Mouse (Mus musculus) spleen, adult 12 weeks (tissue): Measurements from ENCODE around the gene Ripor2.

Source experiments
- DNase-seq: peaks from one replicate; pipeline ENCODE4 v3.0.0; 2022; ENCODE audit warnings: low spot score

Gene Ripor2

DNA sequence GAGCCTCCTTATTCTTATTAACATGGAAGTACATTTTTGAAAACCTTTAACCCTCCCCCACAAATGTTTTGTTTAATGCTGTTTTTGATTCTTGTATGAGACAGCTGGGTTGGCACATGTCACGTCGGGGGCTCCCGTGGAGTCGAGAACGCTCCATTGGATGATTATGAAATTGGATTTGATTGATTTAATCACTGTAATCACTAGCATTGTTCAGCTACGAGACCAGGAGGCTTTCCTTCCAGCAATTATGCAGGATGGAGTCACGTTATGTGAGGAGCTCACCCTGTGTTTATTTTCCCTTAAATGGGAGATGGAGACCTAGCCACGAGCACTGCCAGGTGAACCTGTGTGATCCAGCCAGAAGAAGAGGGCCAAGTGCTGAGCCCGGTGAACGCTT lies at the start of gene Ripor2:
Gene Ripor2, plus strand, starts transcription at position 357 of the 400 bp plus-strand sequence.
- no peak for DNase-seq

DNA sequence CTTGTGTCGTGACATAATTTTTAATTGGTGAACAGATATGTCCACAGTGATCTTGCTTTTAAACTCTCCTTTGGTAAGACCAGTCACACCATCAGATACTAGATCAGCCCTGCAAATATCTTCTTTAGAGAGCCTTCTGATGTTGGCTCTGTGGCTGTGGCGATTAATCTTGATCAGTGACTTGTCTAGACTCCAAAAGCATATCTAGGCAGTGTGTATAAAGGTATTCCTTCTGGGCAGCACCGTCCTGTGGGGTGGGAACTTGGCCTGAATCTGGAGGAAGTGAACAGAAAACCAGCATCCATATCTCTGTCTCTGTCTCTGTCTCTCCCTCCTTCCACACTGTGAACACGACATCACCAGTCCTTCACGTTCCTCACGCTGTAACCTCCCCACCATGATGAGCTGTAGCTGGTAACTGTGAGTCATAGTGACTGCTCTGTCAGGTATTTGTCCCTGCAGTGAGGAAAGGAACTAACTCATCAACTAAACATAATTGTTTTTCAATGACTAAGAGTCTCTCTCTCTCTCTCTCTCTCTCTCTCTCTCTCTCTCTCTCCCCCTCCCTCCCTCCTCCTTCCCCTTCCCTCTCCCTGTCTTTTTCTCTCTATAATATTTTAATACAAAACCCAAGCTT lies 45.3 kb upstream of the Ripor2 start:
- DNase-seq: no peak

DNA sequence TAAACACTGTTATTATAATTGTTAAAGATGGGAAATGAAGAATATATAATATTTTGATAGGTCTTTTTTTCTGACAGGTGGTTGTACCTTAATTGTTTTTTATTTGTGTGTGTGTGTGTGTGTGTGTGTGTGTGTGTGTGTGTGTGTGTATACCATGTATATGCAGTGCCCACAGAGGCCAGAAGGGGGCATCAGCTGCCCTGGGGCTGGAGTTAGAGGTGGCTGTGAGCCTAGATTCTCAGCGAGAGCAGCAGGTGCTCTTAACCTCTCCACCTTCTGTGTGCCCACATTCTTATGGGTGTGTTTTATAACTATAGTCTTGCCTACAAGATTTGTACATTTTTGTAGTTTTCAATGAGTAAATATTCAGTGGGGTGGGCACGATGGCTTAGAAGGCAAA lies 44.0 kb upstream of the Ripor2 start:
- DNase-seq: no peak

DNA sequence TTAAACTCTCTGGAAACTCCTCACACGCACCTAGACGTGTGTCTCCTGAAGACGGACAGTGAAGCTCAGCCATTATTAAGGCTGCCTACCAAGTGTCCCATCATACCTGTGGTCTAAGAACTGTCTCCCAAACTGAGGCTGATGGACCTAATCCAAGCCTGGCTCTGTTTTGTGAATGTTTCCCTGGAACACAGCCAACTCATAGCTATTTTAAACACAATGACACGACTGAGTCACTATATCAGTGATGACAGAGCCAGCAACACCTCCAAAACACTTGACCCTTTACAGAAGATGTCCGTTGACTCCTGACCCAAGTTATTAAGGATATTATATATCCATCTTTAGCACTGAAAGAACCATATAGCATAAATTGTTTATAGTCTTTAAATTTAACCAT lies 43.0 kb upstream of the Ripor2 start:
- no peak for DNase-seq

DNA sequence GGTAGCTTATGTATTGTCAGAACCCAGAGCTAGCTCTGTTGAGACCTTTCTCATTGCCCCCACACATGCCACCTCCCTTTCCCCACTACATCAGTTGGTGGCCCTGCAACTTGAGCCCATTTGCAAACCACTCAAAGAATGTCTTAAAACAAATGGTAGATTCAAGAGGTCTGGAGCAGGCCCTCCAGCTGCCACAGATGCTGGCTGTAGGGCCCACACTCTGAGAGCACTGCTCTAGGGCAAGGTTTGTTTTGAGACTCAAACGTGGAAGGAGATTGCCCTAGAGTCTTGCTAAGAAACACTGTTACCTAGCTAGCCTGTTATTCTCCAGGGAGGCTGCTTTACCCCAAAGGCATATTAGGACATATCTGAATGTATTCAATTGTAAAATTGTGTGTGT lies 36.3 kb upstream of the Ripor2 start:
- DNase-seq: no peak

DNA sequence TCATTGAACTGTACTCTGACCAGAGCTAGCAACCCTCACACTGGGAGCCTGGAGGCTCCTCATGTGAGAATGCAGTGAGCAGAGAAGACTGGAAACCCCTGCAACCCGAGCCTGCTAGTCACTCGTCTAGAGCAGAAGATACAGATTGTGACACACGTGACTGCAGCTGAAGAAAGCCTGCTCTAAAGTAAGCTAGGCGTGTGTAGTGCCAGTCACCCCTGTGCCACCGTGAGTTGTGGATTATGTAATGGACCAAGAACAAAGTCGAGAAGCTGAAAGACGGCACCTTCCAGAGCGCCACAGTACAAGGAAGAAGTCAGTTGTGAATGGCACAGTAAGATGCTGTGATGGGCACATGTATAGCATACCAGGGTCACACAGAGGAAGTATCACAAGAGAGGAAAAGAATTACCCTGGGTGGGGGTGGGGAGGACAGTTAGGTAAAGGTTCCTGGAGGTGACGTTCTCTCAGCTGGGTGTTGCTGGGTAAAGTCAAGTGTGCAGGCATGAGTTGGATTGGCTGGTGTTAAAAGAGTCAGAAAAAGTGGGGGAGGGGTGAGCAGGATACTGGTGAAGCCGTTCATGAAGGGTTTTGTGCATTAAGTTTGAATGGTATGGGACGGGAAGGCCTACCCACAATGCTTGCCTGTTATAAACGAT lies 35.1 kb upstream of the Ripor2 start:
- no peak for DNase-seq

DNA sequence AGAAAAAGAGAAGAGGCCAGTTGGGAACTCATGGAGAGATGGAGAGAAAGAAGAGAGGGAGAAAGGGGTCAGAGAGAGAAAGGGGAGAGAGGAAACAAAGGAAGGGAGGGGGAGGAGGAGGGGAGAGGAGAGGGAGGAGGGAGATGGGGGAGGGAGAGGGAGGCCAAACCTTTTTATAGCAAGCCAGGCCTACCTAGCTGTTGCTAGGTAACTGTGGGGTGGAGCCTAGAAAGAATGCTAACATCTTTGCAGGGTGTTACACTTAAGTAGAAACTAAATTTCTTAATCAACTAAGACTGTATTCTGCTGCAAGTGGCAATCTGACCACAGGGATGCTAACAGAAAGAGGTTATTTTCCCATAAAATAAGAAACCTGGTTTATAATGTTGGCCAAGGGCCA lies 33.1 kb upstream of the Ripor2 start:
- DNase-seq: no peak

DNA sequence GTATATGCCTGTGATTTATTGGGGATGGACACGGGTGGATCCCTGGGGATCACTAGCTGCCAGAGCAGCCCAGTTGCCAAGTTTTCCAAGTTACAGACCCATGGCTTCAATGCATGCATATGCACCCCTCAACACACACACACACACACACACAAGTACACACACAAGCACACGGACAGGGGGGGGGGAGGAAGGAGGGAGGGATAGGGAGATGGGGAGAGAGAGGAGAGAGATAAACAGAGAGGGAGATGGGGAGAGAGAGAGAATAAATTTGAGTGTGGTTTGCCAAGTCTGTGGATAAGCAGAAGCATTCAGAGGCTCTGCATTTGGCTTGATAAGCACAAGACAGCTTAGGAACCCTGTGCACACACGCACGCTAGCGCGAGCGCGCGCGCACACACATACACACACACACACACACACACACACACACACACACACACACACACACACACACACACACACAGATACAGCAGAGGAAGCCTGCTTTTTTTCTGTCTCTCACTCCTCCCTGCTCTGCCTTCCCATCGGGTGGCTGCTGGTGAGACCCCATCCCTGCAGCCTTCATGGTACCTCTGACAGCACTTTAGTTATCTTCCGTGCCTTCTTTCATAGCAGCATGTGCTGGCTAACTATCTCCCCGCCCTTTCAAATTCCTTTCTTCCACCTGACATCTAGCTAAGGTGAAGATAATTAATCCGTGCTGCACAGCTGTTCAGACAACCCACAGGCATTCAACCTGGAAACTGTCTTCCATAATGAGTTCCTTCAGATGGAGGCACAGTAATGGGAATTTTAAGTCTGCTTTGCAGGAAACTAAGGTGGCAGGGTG lies 30.7 kb upstream of the Ripor2 start:
- peak; percentile 67 for DNase-seq

DNA sequence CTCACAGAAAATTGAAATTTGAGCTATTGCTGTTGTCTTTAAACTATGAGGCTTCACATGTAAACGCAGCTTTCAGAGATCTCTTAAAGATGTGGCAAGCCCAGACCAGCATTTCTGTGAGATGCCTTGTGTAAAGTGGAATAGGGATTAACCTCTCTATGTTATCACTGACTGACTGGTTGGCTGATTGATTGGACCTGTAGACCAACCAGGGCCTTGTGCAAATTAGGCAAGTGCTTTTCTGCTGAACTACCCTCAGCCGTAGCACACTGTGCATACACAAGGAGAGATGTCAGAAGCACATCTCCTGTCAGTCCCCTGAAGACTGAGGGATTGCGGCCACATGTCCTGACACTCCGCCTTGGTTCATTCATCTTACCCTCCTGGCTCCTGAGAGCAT lies 29.9 kb upstream of the Ripor2 start:
- DNase-seq: no peak

DNA sequence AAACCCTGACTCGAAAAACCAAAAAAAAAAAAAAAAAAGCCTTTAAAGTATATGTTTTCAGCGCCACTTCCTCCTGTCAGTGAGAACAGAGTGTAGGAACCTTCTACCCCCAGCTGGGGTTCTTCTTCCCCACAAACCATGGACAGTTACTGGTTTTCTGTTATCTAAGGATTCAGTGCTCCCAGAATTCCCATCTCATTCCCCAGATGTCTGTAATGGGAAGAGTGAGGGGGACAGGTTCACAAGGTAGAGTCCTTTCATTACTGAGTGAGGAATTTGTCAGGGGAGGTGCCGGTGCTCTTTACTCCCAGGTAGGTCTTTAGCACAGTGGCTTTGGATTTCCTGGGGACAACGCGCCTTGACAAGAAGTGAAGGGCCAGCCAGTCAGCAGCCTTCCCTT lies 20.6 kb upstream of the Ripor2 start:
- DNase-seq: no peak

DNA sequence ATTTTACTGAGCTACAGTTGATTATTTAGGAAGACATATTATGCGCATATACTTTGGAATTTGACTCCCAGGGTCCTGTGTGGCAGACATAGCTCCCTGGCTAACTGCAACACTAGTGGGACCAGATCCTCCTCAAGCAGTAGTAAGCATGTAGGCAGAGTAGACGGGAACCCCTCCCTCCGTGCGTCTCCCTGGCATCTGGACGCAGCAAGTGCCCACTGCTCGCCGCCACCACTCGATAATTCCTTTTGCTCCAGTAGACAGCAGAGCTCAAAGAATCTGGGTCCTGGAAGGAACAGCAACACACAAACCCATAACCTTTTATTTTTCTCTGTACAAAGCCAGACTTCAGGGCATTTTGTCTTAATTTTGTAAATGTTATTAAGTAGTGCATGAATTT lies 17.3 kb upstream of the Ripor2 start:
- DNase-seq: no peak

DNA sequence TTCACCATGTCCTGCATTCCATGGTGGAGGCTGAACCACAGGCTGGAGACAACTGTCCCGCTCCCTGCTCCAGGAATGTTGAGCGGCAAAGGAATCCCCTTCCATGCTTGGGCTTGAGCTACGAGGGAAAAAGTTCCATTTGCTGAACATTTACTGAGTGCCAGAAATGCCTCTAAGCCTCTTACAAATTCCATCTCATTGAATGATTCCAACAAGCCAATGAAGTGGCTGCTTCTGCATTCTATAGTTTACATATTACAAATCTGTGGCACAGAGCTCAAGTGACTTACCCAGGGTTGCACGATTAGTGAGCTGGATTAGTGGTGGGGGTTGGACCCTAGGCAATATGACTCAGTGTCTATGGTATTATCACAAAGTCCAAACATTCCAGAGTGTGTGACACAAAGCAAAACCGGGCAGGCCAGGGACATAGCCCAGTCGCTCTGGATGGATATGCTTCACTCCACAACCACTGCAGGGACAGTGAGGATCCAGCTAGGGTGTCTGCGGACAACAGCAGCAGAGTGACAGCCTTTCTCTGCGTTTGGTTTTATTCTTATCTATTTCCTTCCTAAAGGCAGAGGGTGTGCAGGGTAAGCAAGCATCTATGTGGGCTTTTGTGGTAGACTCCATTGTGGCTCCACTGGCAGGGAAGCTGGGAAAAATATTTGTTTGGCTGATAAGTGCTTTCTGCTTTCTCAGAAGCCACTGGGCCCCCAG lies 16.6 kb upstream of the Ripor2 start:
- no peak for DNase-seq

DNA sequence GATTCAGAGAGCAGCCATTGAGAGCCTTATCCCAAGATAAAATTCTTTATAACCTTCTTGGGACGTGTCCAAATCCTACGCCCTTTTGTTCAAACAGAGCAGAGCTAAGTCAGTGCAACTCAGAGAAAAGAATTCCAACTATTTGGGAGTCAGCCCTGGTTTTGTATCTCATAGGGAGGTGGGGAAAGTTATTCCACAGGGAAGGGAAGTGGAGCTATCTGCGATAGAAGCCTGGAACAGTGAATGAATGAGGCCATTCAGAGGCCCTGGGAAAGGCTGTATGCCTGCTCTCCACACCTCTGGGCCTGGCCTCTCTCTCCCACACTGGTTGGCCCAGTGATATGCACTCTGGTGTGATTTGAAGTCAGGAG lies 16.1 kb upstream of the Ripor2 start:
- no peak for DNase-seq

DNA sequence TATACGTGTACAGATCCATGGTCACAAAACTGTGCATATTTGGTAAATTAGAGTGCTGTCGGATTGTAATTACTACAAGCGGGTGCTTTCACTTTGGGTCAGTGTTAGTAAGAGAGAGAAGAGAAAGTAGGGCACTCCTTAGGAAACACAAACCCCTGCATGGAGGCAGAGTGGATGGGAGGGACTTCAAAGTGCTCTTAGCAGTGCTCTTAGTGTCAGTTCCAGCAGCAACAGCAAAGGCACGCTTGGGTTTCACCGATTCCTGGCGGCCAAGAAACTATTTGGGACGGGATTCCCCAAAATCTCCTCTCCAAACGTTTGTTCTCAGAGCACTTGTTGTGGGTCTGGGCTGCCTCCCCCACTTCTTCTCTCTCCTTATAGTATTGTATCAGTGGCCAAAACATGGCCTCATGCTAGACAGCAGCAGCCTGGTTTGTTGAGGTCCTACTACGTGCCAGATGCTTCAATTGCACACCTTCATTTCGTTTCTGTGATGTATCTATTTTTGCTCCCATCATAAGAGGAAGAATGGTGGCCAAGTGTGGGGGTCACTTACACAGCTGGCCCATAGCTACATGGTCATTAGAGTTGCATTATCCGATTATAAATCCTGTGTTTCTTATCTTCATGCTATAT lies 14.7 kb upstream of the Ripor2 start:
- no peak for DNase-seq

DNA sequence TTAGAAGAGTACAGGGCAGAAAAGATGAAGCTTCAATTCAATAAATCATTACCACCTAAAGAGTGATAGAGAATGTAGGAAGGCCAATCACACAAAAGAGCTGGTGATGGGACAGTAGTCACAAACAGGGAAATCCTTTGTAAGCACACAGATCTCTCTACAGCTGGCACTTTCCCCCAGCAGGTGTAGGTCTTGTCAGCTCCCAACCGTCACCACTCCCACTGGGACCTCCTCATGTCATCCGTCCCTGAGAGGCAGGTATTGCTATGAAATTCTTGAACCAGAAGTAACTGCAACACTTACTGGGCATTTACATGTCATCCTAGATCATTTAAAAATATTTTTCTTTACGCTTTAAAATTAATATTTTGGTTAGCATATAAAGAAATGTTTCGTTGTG lies 12.9 kb upstream of the Ripor2 start:
- DNase-seq: no peak

DNA sequence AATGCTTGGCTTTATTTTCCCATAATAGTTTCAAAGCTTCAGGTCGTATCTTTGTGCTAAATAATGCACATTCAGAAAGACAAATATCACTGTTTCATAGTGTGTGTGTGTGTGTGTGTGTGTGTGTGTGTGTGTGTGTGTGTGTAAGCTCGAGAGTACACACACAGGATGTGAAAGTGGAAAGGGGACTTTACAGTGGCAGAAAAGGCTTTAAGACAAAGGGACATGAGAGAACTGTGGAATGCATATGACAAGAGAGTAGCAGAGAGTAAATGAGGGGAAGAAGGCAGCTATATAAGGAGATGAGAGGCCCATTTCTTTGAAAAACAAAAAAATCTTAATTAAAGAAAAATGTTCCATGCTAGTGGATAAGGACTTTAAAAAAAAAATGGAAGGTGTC lies 11.3 kb upstream of the Ripor2 start:
- no peak for DNase-seq

DNA sequence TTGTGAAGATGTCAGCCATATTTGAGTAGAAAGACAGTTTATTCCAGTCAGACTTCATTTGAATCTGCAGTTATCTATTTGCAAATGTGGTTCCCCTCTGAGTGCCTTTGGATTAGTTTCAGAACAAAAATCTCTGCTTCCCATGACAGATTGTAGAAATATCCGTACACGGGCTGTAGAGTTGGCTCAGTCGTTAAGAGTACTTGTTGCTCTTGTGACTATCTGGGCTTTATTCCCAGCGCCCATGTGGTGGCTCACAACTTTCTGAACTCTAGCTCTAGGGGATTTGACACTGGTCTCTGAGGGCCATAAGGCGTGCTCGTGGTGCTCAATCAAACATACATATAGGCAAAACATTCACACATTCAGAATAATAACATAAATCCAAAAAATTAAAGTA lies 10.1 kb upstream of the Ripor2 start:
- no peak for DNase-seq

DNA sequence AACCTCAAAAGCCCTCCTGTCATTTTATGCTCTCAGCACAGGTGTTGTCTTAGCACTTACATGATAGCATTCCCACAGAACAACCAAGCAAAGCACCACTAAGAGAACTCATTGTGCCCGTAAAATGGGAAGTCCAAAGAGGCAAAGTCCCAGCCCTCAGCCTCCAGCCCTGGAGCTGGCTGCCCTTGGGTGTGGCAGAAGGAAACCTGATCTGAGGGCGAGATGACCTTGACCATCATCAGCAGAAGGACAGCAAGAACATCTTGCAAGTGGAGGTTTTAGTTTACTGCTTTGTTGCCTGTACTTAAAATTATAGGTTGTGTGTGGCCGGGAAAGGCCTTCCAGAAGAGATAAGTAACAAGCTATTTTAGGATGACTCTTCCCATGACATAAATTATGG lies 6.9 kb upstream of the Ripor2 start:
- no peak for DNase-seq

DNA sequence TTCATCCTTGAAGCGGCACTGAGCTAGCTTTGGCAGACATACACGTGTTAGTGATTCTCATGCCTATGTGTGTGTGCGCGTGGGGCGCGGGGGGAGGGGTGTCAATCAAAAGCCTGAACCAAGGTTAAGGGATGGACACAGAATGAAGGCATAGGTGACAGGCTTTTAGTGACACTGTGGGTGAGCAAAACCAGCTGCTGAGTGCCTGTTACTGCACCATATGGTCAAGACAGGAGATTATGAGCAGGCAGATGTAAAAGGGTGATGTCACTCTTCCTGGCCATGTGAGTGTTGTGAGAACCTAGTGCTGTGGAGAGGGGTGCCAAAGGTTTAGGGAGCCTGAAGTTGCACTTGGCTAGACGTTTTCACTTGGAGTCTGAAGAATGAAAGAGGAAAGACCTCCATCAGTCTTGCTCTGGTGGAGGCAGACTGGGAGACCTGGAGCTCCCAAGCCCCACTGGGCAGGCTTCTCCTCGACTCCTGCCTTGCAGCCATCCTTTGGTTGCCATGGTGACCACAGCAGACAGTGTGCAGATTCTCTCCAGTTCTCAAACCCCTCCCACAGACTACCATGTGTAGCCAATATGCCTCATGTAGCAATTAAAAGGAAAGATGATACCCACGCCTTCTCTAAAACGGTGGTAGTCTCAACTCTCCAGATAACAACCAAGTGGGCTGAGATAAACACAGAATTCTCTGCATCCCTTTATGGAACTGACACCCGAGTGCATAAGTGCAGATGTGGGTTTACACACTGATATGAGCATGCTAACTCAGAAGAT lies 5.5 kb upstream of the Ripor2 start:
- DNase-seq: no peak

DNA sequence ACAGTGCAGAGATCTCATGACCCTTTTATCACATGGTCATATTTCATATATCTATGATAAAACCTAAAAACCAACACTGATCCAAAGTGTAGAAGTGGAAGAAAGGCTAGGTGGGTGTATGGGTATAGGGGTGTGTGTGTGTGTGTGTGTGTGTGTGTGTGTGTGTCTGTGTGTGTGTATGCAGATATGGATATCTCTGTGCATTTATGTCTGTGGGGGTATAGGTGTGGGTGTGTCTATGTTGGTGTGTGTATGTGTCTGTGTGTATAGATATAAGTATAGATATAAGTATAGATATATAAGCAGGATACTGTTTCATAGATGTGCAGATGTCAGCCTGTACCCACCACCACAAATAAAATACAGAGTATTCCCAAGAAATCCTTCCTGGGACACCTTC lies 3.7 kb upstream of the Ripor2 start:
- DNase-seq: no peak

DNA sequence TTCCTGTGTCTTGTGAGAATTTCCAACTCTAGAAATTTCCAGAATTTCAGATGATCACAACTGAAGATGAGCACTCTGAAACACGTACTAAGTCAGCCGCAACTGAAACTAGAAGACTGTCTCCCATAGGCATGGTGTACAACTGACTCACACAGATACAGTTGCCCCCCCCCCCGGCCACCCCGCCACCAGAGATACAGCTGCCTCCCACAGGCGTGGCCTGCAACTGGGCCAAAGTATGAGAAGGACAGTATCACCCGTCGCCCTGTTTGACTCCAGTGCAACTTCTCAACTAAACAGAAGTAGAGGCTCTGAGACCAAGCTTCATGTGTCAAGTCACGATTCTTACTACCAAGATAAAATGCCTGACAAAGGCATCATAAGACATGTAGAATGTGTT lies 1.2 kb upstream of the Ripor2 start:
- DNase-seq: no peak

DNA sequence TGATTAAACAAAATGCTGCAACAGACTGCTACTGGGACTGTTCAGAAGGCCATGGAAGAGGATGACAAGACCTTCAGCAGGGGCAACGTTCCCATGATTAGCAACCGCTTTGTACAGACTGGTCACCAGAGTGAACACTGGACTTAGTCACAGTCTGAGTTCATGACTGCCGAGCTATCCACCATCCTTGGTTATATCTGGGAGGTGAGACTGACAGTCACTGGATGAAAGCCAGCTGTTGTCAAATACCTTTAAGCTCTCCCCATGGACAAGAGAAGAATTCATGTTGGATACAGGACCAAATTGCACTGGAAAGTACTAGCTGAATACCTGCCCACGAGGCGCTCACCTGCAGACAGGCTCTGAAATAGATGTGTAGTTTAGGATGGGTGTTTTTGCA lies 2.4 kb downstream of the Ripor2 start:
- no peak for DNase-seq
